Mouse (Mus musculus) cerebral cortex, adult 2 months (tissue): ENCODE results near the gene Mbnl2.

ENCODE experiments used
- WGBS: fragments of 180-500 bp; shearing (Covaris S2); methylation state at CpG from one replicate; pipeline ENCODE4 v1.1.7; 2018; 5-methylcytosine and 5-hydroxymethylcytosine counted together

Gene Mbnl2

GRCm38 (mm10) chr14:120428497-120428896 is 153.0 kb downstream of the Mbnl2 start:
- 49% methylated on average over 5 of the region's 5 CpGs for WGBS

GRCm38 (mm10) chr14:120433931-120434398 is 158.5 kb downstream of the Mbnl2 start:
- WGBS, result 36% methylated on average over 8 of the region's 8 CpGs

- 50% methylated on average over 1 of the region's 1 CpGs for WGBS
Measured at GRCm38 (mm10) chr14:120434831-120435230, 159.4 kb downstream of the Mbnl2 start.

- 38% methylated on average over 4 of the region's 4 CpGs for WGBS
Measured at GRCm38 (mm10) chr14:120441256-120441655, 165.8 kb downstream of the Mbnl2 start.

- 67% methylated on average over 13 of the region's 13 CpGs for WGBS
Measured at GRCm38 (mm10) chr14:120441836-120442235, 166.4 kb downstream of the Mbnl2 start.

- 74% methylated on average over 7 of the region's 7 CpGs for WGBS
Measured at GRCm38 (mm10) chr14:120454221-120454620, 178.8 kb downstream of the Mbnl2 start.

GRCm38 (mm10) chr14:120463938-120464727 is 188.7 kb downstream of the Mbnl2 start:
- WGBS, result 96% methylated on average over 3 of the region's 3 CpGs

- 64% methylated on average over 4 of the region's 4 CpGs for WGBS
Measured at GRCm38 (mm10) chr14:120466816-120467215, 191.3 kb downstream of the Mbnl2 start.

GRCm38 (mm10) chr14:120469126-120469790 is 193.8 kb downstream of the Mbnl2 start:
- 82% methylated on average over 14 of the region's 14 CpGs for WGBS

- WGBS, result 38% methylated on average over 7 of the region's 7 CpGs
Measured at GRCm38 (mm10) chr14:120476186-120476697, 200.8 kb downstream of the Mbnl2 start.

- WGBS, result under 1% methylated on average over 46 of the region's 46 CpGs
Measured at GRCm38 (mm10) chr14:120477288-120477981, 202.0 kb downstream of the Mbnl2 start.

- under 1% methylated on average over 78 of the region's 78 CpGs for WGBS
Measured at GRCm38 (mm10) chr14:120477982-120478568, 202.6 kb downstream of the Mbnl2 start, which contains the start of gene Rap2a. Gene Rap2a, plus strand, starts transcription at chr14:120478444.

- WGBS, result under 1% methylated on average over 62 of the region's 62 CpGs
Measured at GRCm38 (mm10) chr14:120478641-120479341, 203.3 kb downstream of the Mbnl2 start.

- WGBS, result 45% methylated on average over 8 of the region's 8 CpGs
Measured at GRCm38 (mm10) chr14:120480341-120480900, 205.0 kb downstream of the Mbnl2 start.

- WGBS, result 84% methylated on average over 4 of the region's 4 CpGs
Measured at GRCm38 (mm10) chr14:120480927-120481326, 205.5 kb downstream of the Mbnl2 start.
